Mouse (Mus musculus): Measurements from ENCODE around the gene Cd37.

Gene Cd37

DNA sequence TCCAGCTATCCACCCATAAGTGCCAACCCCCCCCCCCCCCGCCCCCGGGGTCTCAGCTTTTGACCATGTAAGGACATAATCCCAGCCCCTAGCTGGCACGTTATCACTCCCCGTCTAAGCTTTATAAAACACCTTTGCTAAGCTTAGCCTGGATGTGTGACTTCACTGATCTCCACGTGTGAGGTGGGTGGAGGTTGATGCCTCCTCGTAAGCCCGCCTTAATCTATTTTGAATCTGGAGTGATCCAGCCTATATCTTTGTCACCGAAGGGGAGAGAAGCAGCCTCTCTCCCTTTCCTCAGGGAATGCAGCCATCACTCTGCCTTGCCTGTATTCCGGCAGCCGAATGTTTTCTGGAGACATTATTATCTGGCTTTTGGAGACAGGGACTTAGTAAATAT, 36.3 kb downstream of the Cd37 start:
- DNase-seq (ENCODE audit: low spot score), result no peak

DNA sequence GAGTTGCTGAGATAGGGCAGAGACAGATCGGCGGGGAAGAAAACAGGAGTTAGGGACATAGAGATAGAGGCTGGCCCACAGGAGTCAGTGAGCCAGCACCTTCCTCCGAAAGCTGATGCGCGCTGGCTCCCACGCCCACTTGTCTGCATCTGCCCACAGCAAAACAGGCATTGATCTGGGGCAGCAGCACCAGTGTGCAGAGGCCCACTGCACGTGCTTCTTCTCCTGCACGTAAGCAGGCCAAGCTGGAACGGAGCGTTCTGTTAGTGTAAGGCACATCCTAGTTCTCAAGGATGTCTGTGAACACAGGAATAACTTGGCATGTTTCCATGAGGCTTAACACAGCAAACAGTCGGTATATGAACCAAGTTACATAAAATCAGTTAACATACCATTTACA, 40.0 kb downstream of the Cd37 start:
- DNase-seq (ENCODE audit: low spot score), result no peak

DNA sequence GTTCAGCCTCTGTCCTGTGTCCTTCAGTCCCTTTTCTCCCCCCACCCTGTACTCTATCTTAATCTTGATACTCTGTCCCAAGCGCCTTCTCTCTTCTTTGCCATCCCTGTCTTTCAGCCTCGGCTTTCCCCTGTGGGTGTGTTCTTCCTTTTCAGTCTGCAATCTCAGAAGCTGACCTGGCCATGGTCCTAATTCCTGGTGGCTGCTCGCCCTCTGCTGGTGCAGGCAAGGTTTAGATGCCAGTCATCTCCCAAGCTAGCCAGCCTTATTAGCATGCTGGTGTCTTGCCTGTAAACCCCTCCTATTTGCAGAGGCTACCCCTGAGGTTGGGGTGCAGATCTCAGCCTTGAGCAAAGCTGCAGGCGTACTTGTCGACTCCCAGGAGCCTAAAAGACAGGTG, 40.5 kb downstream of the Cd37 start:
- DNase-seq (ENCODE audit: low spot score), result no peak

DNA sequence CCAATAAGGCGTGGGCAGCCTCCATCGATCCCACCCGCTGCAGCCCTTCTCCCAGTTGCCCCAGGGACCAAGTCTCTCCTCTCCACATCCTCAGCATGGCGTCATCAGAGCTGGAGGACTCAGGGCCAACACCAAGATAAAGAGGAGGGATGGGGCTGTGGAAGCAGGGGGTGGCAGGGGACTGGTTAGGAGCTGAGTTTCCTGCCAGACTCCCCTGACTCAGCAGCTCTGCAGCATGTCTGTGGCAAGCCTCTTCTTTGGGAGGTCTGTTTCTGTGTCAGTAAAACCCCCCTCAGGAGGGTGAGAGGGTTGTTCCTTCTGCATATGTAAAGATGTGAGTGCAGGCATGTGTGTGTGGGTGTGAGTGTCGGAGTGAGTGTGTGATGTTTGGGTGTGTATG, 41.9 kb downstream of the Cd37 start:
- DNase-seq (ENCODE audit: low spot score), result no peak

DNA sequence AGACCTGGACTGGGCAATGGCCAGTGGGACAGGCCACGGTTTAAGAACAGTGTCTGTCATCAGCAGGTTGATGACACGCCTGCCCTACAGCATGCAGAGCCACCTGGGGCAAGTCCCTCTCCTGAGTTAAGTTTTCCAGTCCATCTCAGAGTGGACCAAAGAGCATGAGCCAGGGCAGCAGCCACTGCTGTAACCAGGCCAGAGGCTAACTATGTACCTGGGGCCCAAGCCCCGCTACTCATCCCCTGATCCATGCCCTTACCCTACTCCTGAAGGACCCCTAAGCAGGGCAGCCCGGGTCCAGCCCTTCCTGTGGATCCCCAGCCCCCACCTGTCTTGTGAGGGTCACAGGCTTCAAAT, 42.8 kb downstream of the Cd37 start:
- no peak for DNase-seq (ENCODE audit: low spot score)

DNA sequence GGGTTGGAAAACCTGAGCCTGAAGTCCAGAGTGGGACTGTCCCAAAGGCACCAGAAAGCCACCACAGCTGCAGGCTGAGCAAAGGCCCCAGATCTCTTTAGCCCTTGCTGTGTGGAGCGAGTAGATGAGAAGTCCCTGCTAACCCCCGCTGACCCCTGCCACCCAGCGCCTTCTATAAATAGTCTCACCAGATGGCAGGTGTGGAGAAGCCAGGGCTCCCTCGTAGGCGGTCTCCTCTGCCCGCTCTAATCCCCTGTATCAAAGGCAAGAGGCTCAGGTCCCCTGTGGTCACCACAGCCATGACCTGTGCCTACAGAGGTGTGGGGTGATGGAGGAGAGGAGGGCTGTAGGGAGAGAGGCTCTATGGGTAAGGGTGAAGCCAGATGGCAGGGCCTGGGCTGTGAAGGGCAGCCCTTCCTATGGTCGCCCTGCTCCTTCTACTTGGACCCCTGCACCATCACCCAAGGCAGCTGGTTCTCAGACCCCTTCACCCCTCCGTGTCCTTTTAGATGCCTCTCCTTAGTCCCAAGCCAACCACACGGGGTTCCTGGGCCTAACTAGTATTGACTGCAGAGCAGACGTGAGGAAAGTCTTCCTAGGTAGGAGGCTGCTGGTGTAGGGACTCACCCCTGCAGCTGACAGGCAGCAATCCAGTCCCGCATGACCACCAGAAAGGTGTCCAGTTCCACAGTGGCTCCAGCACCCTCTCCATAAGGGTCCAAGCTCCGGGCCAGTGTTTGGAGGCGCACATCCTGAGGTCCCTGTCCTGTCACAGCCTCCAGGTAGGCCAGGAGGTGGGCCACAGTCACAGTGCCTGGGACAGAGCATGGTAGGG, 43.4 kb downstream of the Cd37 start:
- DNase-seq (ENCODE audit: low spot score), result no peak

DNA sequence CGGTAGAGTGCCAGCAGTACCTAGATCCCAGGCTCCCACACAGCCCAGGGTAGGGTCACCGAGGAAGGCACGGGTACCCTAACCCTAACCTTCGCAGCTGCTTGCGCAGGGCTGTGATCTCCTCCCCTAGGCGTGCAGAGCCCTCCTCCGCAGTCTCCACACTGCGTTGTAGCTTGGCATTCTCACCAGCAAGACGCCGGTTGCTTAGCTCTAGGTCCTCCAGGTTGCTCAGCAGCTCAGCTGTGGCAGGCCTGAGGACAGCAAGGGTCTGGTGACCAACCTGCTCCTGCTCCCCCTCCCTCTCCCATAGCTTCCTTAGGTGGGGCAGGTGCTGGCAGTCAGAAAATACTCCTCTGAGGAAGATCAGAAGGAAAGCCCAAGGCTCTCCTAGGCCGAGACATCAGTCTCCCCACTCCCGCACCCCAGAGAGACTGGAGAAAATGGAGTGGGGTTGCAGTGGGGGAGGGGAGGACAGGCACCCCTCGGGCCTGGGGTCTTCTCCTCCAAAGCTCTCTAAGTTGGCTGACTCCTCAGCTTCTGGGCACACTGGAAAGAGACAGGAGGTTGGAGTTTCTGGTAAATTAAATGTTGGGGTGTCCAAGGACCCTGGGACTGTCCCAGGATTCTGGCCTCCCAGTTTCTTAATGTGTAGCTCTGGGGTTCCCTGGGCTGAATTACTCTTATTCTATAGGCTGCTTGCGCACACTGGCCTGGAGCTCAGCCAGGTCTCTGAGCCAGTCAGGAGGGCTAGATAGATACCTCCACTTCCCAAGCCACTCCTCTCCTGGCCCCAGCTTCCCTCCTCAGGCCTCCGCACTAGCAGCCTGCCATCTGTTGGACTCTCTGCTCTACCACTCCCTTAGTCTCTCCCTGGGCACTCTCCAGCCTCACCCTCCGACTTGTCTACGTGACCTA, 44.8 kb downstream of the Cd37 start:
- DNase-seq (ENCODE audit: low spot score), result no peak

DNA sequence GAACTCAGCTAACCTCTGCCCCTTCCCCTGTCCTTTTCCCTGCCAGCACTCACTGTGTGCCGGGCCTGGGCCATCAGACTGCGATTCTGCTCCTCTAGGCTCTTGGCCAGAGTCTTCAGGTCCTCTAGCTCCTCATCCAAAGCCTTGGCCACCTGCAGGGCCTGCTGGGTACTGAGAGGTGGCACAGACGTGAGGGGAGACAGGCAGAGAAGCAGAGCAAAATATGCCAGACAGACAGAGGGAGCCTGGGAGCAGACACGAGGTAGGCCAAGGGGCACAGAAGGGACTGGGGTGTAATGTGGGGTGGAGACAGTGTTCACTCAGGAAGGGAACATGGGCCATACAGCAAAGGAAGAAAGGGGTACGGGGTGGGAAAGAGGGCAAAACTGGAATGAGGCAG, 45.5 kb downstream of the Cd37 start:
- no peak for DNase-seq (ENCODE audit: low spot score)

DNA sequence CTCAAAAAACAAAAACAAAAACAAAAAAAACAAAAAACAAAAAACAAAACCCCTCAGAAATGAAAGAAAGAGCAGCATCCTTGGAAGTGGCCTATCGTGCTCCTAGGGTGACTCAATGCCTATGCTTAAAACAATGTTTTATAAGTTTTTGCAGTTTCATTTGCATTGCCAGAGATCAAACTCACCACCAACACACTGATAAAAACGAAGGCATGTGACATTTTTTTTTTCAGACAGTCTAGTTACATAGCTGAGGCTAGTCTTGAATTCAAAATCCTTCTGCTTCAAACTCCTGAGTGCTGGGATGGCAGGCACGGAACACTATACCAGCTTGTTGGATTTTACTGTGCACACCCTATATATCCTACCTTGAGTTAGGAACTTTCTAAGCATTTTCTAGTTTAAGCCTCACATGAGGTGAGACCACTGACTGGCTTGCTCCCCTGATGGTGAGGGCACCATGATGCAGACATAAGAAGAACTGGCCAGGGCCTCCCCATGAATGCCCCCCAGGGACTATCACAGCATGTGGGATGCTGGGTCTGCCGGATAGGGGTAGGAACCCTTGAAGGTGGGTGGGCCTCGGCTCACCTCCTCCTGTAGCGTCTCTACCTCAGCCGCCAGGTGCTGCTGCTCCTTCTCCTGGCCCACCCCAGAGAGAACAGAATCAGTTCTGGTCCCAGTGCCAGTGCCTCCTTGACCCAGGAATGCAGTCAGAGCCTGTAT, 46.2 kb downstream of the Cd37 start:
- no peak for DNase-seq (ENCODE audit: low spot score)

DNA sequence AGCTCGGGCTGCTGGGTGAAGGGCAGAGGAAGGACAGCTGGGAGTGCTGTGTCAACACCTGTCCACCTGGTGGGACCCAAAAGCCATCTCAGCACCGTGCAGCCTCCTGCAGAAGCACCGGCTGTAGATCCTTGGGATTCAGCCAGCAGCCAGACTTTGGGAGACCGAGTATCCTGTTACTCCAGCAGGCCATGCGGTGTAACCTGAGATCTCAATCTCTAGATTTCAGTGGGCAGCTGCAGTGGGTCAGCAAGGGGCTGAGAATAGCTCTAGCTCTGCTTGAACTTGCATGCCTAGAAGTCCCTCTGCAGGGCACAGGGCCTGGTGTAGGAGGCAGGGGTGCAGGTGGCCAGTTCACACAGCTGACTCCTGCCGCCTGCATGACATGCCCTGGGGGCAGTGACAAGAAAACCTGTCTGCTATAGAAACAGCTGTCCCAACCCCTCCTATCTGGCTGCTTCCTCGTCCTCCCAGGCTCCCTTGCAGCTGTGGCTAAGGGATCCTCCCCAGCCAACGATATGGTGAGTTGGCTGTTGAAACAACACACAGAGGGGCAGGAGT, 47.0 kb downstream of the Cd37 start:
- DNase-seq (ENCODE audit: low spot score), result no peak

DNA sequence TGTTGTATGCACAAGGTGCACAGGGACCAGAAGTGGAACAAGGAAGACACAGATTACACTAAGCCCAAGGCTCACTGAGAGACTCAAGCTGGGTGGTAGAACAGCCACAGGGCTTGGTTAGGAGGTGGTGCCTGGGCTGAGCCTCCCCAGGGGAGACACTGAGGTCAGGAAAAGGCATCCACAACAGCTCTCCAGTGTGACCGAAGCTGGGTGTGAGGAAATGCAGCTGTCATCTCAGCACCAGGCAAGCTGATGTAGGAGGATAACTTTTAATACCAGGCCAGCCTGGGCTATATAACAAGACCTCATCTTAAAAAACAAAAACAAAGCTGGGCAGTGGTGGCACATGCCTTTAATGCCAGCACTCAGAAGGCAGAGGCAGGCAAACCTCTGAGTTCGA, 47.8 kb downstream of the Cd37 start:
- no peak for DNase-seq (ENCODE audit: low spot score)

DNA sequence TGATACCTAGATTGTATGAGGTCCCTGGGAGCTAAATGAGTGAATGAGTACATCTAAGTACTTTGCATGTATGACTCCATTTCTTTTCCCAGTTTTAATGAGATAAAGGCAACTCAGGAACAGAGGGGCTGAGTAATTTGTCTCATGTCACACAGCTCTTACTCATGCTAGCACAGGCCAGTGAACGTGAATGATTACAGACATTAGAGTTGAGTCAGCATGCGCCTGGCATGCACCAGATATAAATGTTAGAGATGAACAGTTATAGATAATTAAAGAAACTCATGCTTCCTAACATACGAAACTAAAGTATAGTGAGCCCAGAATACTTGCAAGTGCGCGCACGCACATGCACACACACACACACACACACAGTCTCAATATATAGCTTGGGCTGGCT, 48.7 kb downstream of the Cd37 start:
- DNase-seq (ENCODE audit: low spot score), result no peak

DNA sequence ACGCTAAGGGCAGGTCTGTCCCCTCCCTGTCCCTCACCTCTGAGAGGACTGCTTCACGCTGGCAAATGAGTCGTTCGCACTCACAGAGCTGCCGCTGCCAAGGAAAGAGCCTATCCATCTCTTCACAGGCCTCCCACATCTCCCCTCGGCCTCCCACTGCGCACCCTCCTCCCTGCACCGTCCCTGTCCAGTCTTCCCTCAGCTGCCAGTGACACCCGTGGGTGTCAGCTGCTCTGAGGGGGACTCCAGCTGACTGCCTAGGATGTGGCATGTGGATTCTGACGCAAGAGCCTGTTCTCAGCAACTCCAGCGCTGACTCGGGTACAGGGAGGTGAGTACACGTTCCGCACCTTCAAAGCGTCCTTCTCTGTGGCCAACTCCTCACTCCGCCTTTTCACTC, 49.3 kb downstream of the Cd37 start:
- DNase-seq (ENCODE audit: low spot score), result no peak

DNA sequence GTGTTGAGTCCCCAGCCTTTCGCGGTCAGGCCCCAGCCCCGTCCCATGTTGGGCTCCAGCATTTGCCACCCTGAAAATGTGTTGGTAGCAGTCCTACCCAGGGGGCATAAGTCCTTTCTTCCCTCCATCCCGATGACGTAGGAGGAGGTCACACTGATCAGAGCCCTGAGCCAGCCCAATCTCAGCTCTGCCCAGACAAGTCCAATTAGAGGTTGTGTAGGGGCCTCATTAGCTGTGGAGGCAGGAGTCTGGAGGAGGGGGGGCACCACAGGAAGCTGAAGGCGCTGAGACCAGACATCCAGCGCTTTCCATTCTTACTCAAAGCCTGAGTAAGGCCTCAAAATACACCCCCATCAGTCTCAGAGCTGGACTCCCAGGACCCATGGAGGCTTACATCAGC, 53.0 kb downstream of the Cd37 start:
- no peak for DNase-seq (ENCODE audit: low spot score)

DNA sequence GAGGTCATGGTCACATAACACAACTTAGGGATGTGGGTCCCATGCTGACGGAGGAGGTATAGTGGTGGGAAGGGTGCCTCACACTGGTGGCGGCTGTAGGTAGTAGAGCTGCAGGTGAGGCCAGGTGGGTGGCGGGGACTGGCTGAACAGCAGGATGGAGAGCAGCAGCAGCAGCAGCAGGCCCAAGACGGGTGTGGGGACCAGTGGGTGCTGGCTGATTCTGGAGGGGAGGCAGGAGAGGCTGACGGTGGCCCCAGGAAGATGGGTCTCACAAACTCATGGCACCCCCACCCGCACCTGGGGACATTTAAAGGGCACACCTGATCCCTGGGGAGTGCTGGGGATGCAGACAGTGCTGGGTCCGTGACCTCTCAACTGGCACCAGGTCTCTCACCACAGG, 55.2 kb downstream of the Cd37 start:
- no peak for DNase-seq (ENCODE audit: low spot score)

Data from urinary bladder, postnatal 10 days (tissue).